Mouse (Mus musculus): Measurements from ENCODE around the gene Spata13. TPM values are rescaled to one million over a fixed set of nuclear protein-coding genes. Genes with fewer than 3 reads are reported as not detected.
A peak's percentile ranks its signal among the peaks of the same experiment; 100 is the strongest.

Gene Spata13
- polyA plus RNA-seq, 1 experiment from 2014 or later = 13.4 TPM

GRCm38 (mm10) chr14:60641120-60641519 lies 7.3 kb downstream of the Spata13 start:
- Histone ChIP-seq H3K27ac (replicated peaks) (no peak overlapping the region), H3K9ac (no peak overlapping the region), H3K36me3 (no peaks in the 10 kb centered on the region), H3K4me3 (no peak overlapping the region), H3K4me2 (no peak overlapping the region), H3K9me3 (no peaks in the 10 kb centered on the region), H3K27me3 (replicated peaks) (peaks cover 24% of the 10 kb centered on the region), H3K4me1 (peaks cover 6% of the 10 kb centered on the region)
- ATAC-seq (ENCODE audit: extremely low read depth, insufficient number of reproducible peaks, low FRiP score, low TSS enrichment) = no peak
- WGBS = 71% methylated on average over 6 of the region's 6 CpGs

GRCm38 (mm10) chr14:60642131-60642530 lies 8.3 kb downstream of the Spata13 start:
- Histone ChIP-seq H3K4me2 (no peak overlapping the region), H3K9me3 (no peaks in the 10 kb centered on the region), H3K9ac (no peak overlapping the region), H3K4me3 (no peak overlapping the region), H3K27ac (replicated peaks) (no peak overlapping the region), H3K4me1 (0 out of 2 replicates have a peak, but pooled peaks cover 3% of the 10 kb centered on the region), H3K36me3 (no peaks in the 10 kb centered on the region), H3K27me3 (replicated peaks) (peaks cover 14% of the 10 kb centered on the region)
- ATAC-seq (ENCODE audit: extremely low read depth, insufficient number of reproducible peaks, low FRiP score, low TSS enrichment) = no peak
- whole genome bisulfite sequencing = 88% methylated on average over 1 of the region's 1 CpGs

- H3K9me3 ChIP-seq = no peaks in the 10 kb centered on the region
- H3K9ac ChIP-seq = no peak overlapping the region
- H3K4me2 ChIP-seq = no peak overlapping the region
- H3K27ac ChIP-seq (replicated peaks) = no peak overlapping the region
- no peak for ATAC-seq (ENCODE audit: extremely low read depth, insufficient number of reproducible peaks, low FRiP score, low TSS enrichment)
- H3K36me3 ChIP-seq = no peaks in the 10 kb centered on the region
- H3K4me1 ChIP-seq = 0 out of 2 replicates have a peak, but pooled peaks cover 3% of the 10 kb centered on the region
- no peak overlapping the region for H3K4me3 ChIP-seq
- H3K27me3 ChIP-seq (replicated peaks) = peaks cover 3% of the 10 kb centered on the region; the same call in 1 of the 2 replicates
- WGBS = 84% methylated on average over 14 of the region's 14 CpGs
Observed at GRCm38 (mm10) chr14:60643098-60643870, 9.5 kb downstream of the Spata13 start.

- Histone ChIP-seq H3K4me2 (no peak overlapping the region), H3K9me3 (no peaks in the 10 kb centered on the region), H3K36me3 (no peaks in the 10 kb centered on the region), H3K27ac (replicated peaks) (no peak overlapping the region), H3K27me3 (replicated peaks) (no peaks in the 10 kb centered on the region), H3K9ac (no peak overlapping the region), H3K4me3 (no peak overlapping the region), H3K4me1 (0 out of 2 replicates have a peak, but pooled peaks cover 3% of the 10 kb centered on the region)
- WGBS = 71% methylated on average over 5 of the region's 5 CpGs
- ATAC-seq (ENCODE audit: extremely low read depth, insufficient number of reproducible peaks, low FRiP score, low TSS enrichment) = no peak
Observed at GRCm38 (mm10) chr14:60646373-60646772, 12.6 kb downstream of the Spata13 start.

DNA sequence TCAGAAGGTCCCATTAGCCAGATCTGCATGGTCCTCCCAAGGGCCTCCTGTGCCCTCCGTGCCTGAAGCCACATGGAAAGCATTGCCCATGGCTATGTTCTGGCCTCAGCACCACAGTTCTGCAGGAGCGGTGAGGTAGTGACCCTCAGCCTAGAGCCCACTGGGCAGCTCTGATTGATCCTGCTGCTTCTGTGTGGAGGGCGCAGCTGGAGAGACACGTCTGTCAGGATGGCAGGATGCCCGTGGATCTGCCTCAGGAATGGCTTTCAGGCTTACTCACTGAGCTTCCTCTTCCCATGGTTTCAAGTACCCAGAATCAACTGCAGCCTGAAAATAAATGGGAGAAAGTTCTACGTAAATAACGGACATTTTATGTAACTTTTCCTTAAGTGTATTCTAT lies 14.1 kb downstream of the Spata13 start:
- no peak for ATAC-seq (ENCODE audit: extremely low read depth, insufficient number of reproducible peaks, low FRiP score, low TSS enrichment)
- Histone ChIP-seq H3K27me3 (replicated peaks) (no peaks in the 10 kb centered on the region), H3K9ac (no peak overlapping the region), H3K36me3 (no peaks in the 10 kb centered on the region), H3K4me2 (no peak overlapping the region), H3K9me3 (no peaks in the 10 kb centered on the region), H3K4me3 (no peak overlapping the region), H3K4me1 (0 out of 2 replicates have a peak, but pooled peaks cover 3% of the 10 kb centered on the region), H3K27ac (replicated peaks) (no peak overlapping the region)
- WGBS = 86% methylated on average over 7 of the region's 7 CpGs

GRCm38 (mm10) chr14:60648956-60649355 lies 15.2 kb downstream of the Spata13 start:
- WGBS = 91% methylated on average over 1 of the region's 1 CpGs

DNA sequence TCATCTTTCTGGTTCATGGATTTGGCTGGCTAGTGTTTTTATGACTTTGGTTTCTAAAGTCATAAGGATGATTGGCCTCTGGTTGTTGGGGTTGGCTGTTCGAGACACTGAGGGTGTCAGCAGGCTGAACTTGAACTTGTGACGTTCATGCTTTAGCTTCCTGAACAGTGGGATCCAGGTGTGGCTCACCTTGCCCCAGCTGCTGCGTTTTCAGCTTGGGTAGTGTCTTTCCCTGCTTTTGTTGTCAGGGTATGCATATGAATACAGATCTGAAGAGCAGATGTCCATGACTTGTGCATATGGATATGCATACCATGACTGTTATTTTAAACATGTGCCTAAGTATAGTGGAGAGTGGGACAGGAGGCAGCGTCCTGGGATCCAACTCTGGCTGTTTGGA lies 19.4 kb downstream of the Spata13 start:
- Histone ChIP-seq H3K36me3 (no peaks in the 10 kb centered on the region), H3K9me3 (no peaks in the 10 kb centered on the region), H3K27me3 (replicated peaks) (no peaks in the 10 kb centered on the region), H3K4me1 (peaks cover 22% of the 10 kb centered on the region), H3K4me2 (no peak overlapping the region), H3K4me3 (no peak overlapping the region), H3K9ac (no peak overlapping the region), H3K27ac (replicated peaks) (no peak overlapping the region)
- 80% methylated on average over 4 of the region's 4 CpGs for WGBS
- no peak for ATAC-seq (ENCODE audit: extremely low read depth, insufficient number of reproducible peaks, low FRiP score, low TSS enrichment)

More at GRCm38 (mm10) chr14:60648956-60649355, 15.2 kb downstream of the Spata13 start:
- Histone ChIP-seq H3K9ac (no peak overlapping the region), H3K4me1 (0 out of 2 replicates have a peak, but pooled peaks cover 3% of the 10 kb centered on the region), H3K36me3 (no peaks in the 10 kb centered on the region), H3K9me3 (no peaks in the 10 kb centered on the region), H3K4me2 (no peak overlapping the region), H3K4me3 (no peak overlapping the region), H3K27ac (replicated peaks) (no peak overlapping the region), H3K27me3 (replicated peaks) (no peaks in the 10 kb centered on the region)
- no peak for ATAC-seq (ENCODE audit: extremely low read depth, insufficient number of reproducible peaks, low FRiP score, low TSS enrichment)

DNA sequence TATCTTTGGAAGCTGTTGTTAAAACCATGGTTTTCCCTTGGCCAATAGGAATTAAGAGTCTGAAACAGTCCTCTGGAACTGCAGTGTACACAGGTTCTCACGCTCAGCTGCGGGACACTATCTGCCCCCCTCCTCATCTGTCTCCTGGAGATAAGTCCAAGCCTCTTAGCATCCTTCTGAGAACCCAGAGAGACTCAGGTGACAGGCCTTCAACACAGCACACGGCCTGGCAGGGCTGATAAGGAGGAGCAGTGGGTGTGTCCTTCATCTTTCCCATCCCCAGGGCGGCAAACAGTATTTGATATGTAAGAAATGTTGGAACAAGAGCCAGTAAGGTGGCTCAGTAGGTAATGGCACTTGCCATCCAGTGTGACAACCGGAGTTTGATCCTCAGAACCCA lies 20.2 kb downstream of the Spata13 start:
- Histone ChIP-seq H3K4me1 (peaks cover 22% of the 10 kb centered on the region), H3K27ac (replicated peaks) (no peak overlapping the region), H3K36me3 (no peaks in the 10 kb centered on the region), H3K4me2 (no peak overlapping the region), H3K9ac (no peak overlapping the region), H3K27me3 (replicated peaks) (no peaks in the 10 kb centered on the region), H3K9me3 (no peaks in the 10 kb centered on the region), H3K4me3 (no peak overlapping the region)
- 47% methylated on average over 5 of the region's 5 CpGs for WGBS
- 0 out of 2 replicates have a peak, but pooled peaks have one; percentile 54 for ATAC-seq (ENCODE audit: extremely low read depth, insufficient number of reproducible peaks, low FRiP score, low TSS enrichment)

DNA sequence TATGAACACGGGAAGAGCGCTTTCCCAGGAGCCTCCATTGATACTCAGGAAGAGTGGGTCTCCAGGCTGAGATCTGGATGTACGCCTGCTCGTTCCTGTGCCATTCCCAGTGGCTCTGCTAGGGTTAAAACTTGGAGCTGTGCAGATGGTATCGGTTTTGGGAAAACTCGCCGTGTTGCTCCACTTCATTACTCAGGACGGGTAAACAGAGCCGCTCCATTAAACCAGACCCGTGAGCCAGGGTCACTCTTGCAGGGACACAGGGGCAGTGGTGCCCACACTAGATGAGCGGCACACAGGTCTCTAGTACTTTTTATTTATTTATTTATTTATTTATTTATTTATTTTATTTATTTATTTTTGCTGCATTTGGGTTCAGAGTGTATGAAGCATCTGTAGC lies 20.9 kb downstream of the Spata13 start:
- ATAC-seq (ENCODE audit: extremely low read depth, insufficient number of reproducible peaks, low FRiP score, low TSS enrichment) = no peak
- no peaks in the 10 kb centered on the region for H3K27me3 ChIP-seq (replicated peaks)
- H3K27ac ChIP-seq (replicated peaks) = no peak overlapping the region
- WGBS = 82% methylated on average over 11 of the region's 11 CpGs
- H3K4me3 ChIP-seq = no peak overlapping the region
- H3K4me1 ChIP-seq = peaks cover 22% of the 10 kb centered on the region
- no peaks in the 10 kb centered on the region for H3K36me3 ChIP-seq
- H3K9ac ChIP-seq = no peak overlapping the region
- H3K4me2 ChIP-seq = no peak overlapping the region
- H3K9me3 ChIP-seq = no peaks in the 10 kb centered on the region

DNA sequence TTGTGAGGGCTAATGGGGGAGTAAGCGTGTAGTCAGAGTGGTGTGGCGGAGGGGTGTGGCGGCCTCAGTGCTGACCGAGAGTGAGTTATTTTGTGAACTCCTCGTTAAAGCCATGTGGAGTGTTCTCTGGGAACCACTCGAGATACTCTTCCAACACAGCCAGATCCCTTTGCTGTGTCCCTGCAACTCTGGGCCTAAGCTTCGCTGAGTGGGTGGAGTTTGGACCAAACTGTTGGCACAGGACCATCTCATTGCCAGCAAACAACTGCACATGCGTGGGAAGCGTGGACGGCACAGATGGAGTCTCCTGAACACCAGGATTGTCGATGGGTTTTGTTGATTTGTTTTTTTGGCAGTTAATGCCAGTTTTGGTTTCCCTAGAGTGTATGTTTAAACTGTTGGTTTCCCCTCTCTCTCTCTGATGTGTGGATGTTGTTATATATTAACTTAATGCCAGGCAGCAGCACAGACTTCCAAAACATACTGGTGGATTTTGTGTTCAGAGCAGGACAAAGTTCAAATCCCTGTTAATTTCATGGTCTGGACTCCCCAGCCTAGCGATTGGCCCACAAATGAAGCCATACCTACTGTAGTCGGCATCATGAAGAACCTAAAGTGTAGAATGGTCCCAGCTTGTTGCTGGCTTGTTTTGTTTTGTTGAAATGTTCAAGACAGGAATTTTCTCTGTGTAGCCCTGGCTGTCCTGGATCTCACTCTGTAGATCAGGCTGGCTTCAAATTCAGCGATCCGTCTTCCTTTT lies 22.3 kb downstream of the Spata13 start:
- Histone ChIP-seq H3K9me3 (no peaks in the 10 kb centered on the region), H3K4me2 (no peak overlapping the region), H3K27ac (replicated peaks) (no peak overlapping the region), H3K4me3 (no peak overlapping the region), H3K4me1 (peaks cover 22% of the 10 kb centered on the region), H3K9ac (no peak overlapping the region), H3K36me3 (no peaks in the 10 kb centered on the region), H3K27me3 (replicated peaks) (no peaks in the 10 kb centered on the region)
- 74% methylated on average over 15 of the region's 15 CpGs for WGBS
- no peak for ATAC-seq (ENCODE audit: extremely low read depth, insufficient number of reproducible peaks, low FRiP score, low TSS enrichment)

DNA sequence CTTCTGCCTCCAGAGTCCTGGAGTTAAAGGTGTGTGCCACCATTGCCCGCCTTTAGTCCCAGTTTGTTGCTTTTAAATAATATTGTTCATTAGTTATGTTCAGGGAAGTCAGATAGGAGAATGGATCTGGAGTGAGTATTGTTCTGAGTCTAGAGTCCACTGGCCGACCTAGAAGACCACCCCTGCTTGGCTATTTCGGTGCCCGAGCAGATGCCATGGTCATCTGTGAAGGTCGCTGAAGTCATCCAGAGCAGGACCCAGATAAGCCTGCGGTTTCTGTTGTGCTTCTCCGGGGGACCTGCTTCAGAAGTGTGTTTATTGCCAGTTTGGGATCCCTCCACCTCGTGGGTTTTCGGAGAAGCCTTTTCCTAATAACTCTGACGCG lies 22.9 kb downstream of the Spata13 start:
- WGBS = 65% methylated on average over 11 of the region's 11 CpGs
- Histone ChIP-seq H3K9me3 (no peaks in the 10 kb centered on the region), H3K36me3 (no peaks in the 10 kb centered on the region), H3K4me3 (no peak overlapping the region), H3K4me2 (no peak overlapping the region), H3K4me1 (peaks cover 22% of the 10 kb centered on the region), H3K27me3 (replicated peaks) (no peaks in the 10 kb centered on the region), H3K9ac (no peak overlapping the region), H3K27ac (replicated peaks) (no peak overlapping the region)
- no peak for ATAC-seq (ENCODE audit: extremely low read depth, insufficient number of reproducible peaks, low FRiP score, low TSS enrichment)
